Mouse (Mus musculus): Measurements from ENCODE around the gene Dnah10.

- TF ChIP-seq CTCF (IDR thresholded peaks at IDR 0.05) = no peak
- no peak for TF ChIP-seq EP300 (IDR thresholded peaks at IDR 0.05)
Observed at GRCm38 (mm10) chr5:124840669-124841068, 115.8 kb downstream of the Dnah10 start.
